Mouse (Mus musculus) testis, postnatal 14 days (tissue): ENCODE measurements around the gene Zcchc8.
"Not testable (repeated sequence)": the region's sequence is repeated elsewhere in the genome, so short reads cannot be mapped to it uniquely, and the experiment has no call there.

ENCODE experiments used
- DNase-seq: peaks from one replicate; pipeline ENCODE4 v3.0.0; 2021; ENCODE audit warnings: low spot score

The Zcchc8 gene

GRCm38 (mm10) chr5:123720328-123721311, at the start of gene Zcchc8:
TSS of gene Zcchc8 (minus strand) at chr5:123721100.
- DNase-seq: peak; percentile 97

GRCm38 (mm10) chr5:123766455-123766854, 45.6 kb upstream of the Zcchc8 start:
- DNase-seq: not testable (repeated sequence)

GRCm38 (mm10) chr5:123765506-123765905, 44.6 kb upstream of the Zcchc8 start:
- no peak for DNase-seq

GRCm38 (mm10) chr5:123749065-123750064, 28.5 kb upstream of the Zcchc8 start, which contains the start of the genes Rsrc2 and Kntc1:
TSS of gene Rsrc2 (minus strand) at chr5:123749414.
TSS of gene Kntc1 (plus strand) at chr5:123749716.
- DNase-seq: peak; percentile 99

GRCm38 (mm10) chr5:123748339-123749064, 27.6 kb upstream of the Zcchc8 start:
- no peak for DNase-seq

- DNase-seq: no peak
These were observed 26.7 kb upstream of the Zcchc8 start for GRCm38 (mm10) chr5:123747604-123748003.

- no peak for DNase-seq
These were observed 25.4 kb upstream of the Zcchc8 start for GRCm38 (mm10) chr5:123746253-123746652.

- DNase-seq: no peak
These were observed 23.5 kb upstream of the Zcchc8 start for GRCm38 (mm10) chr5:123744358-123744757.

GRCm38 (mm10) chr5:123730981-123731380, 10.1 kb upstream of the Zcchc8 start:
- DNase-seq: no peak

GRCm38 (mm10) chr5:123723816-123724215, 2.9 kb upstream of the Zcchc8 start:
- not testable (repeated sequence) for DNase-seq

- no peak for DNase-seq
These were observed 6.3 kb downstream of the Zcchc8 start for GRCm38 (mm10) chr5:123714622-123715021.

- no peak for DNase-seq
These were observed 7.1 kb downstream of the Zcchc8 start for GRCm38 (mm10) chr5:123713782-123714181.

- no peak for DNase-seq
These were observed 11.3 kb downstream of the Zcchc8 start for GRCm38 (mm10) chr5:123709571-123709970.

GRCm38 (mm10) chr5:123708598-123708997, 12.3 kb downstream of the Zcchc8 start:
- no peak for DNase-seq

GRCm38 (mm10) chr5:123700625-123701024, 20.3 kb downstream of the Zcchc8 start:
- DNase-seq: peak; percentile 66

GRCm38 (mm10) chr5:123699198-123699597, 21.7 kb downstream of the Zcchc8 start:
- no peak for DNase-seq

- no peak for DNase-seq
These were observed 23.9 kb downstream of the Zcchc8 start for GRCm38 (mm10) chr5:123696961-123697360.

GRCm38 (mm10) chr5:123696244-123696643, 24.7 kb downstream of the Zcchc8 start:
- no peak for DNase-seq

- DNase-seq: no peak
These were observed 26.4 kb downstream of the Zcchc8 start for GRCm38 (mm10) chr5:123694468-123694867.

- DNase-seq: peak; percentile 62
These were observed 36.4 kb downstream of the Zcchc8 start, which contains the start of gene Clip1 for GRCm38 (mm10) chr5:123684221-123685144. TSS of gene Clip1 (minus strand) at chr5:123684618.
